Mouse (Mus musculus) G1E (cell line): Measurements from ENCODE around the gene Gsta1. TPM values are rescaled to one million over a fixed set of nuclear protein-coding genes. Genes with fewer than 3 reads are reported as not detected.

Experiments
- polyA plus RNA-seq: library from polyadenylated mRNA; stranded (reverse); fragments of >175 nt; gene quantifications from 2 replicates; pipeline ENCODE4 v1.2.3, GENCODE M21; 2012
- total RNA-seq, 2 experiments: library from RNA; stranded (forward) in 1 of 2; stranded (reverse) in 1 of 2; fragments of 200-1000 nt in 1 of 2; fragments of >200 nt in 1 of 2; fragmentation: Nextera tagmentation in 1 of 2; gene quantifications; 2 replicates each; pipeline ENCODE4 v1.2.3; 2014 to 2017

Gene Gsta1
- total and polyA plus RNA-seq, 3 experiments, result not detected

Other genes with a start within 250 kb of the Gsta1 start
- not detected in 2 replicates for gene Gcm1, start 178.7 kb upstream of the Gsta1 start, total RNA-seq (2014; fragmentation: Nextera tagmentation)
- gene Gcm1, start 178.7 kb upstream of the Gsta1 start, total RNA-seq (2017), result 0.05 TPM in 1 of 2 replicates, not detected in the other
- gene Gcm1, start 178.7 kb upstream of the Gsta1 start, polyA plus RNA-seq, result not detected in 2 replicates
- gene Fbxo9, start 121.6 kb upstream of the Gsta1 start, total RNA-seq (2014; fragmentation: Nextera tagmentation), result 115 and 128 TPM in 2 replicates
- gene Fbxo9, start 121.6 kb upstream of the Gsta1 start, total RNA-seq (2017), result 110 and 114 TPM in 2 replicates
- gene Fbxo9, start 121.6 kb upstream of the Gsta1 start, polyA plus RNA-seq, result 35.2 and 53.8 TPM in 2 replicates
- gene Ick, start 121.5 kb upstream of the Gsta1 start, total RNA-seq (2014; fragmentation: Nextera tagmentation), result 49.2 and 59.1 TPM in 2 replicates
- 14.9 and 17.1 TPM in 2 replicates for gene Ick, start 121.5 kb upstream of the Gsta1 start, total RNA-seq (2017)
- gene Ick, start 121.5 kb upstream of the Gsta1 start, polyA plus RNA-seq, result 18.8 and 20.5 TPM in 2 replicates
- 3.6 and 6.8 TPM in 2 replicates for gene Gsta4, start 47.9 kb upstream of the Gsta1 start, total RNA-seq (2014; fragmentation: Nextera tagmentation)
- gene Gsta4, start 47.9 kb upstream of the Gsta1 start, total RNA-seq (2017), result 3.2 and 4.5 TPM in 2 replicates
- 1.3 and 1.4 TPM in 2 replicates for gene Gsta4, start 47.9 kb upstream of the Gsta1 start, polyA plus RNA-seq
- not detected in 2 replicates for gene Gm3776, start 26.5 kb downstream of the Gsta1 start, total RNA-seq (2014; fragmentation: Nextera tagmentation)
- not detected in 2 replicates for gene Gm3776, start 26.5 kb downstream of the Gsta1 start, total RNA-seq (2017)
- gene Gm3776, start 26.5 kb downstream of the Gsta1 start, polyA plus RNA-seq, result not detected in 2 replicates
- not detected in 2 replicates for gene Gm10639, start 59.3 kb downstream of the Gsta1 start, total RNA-seq (2014; fragmentation: Nextera tagmentation)
- gene Gm10639, start 59.3 kb downstream of the Gsta1 start, total RNA-seq (2017), result not detected in 2 replicates
- gene Gm10639, start 59.3 kb downstream of the Gsta1 start, polyA plus RNA-seq, result not detected in 2 replicates
- not detected in 2 replicates for gene Omt2a, start 84.1 kb downstream of the Gsta1 start, total RNA-seq (2014; fragmentation: Nextera tagmentation)
- 0.11 TPM in 1 of 2 replicates, not detected in the other for gene Omt2a, start 84.1 kb downstream of the Gsta1 start, total RNA-seq (2017)
- gene Omt2a, start 84.1 kb downstream of the Gsta1 start, polyA plus RNA-seq, result not detected in 2 replicates
- not detected in 2 replicates for gene Omt2b, start 96.9 kb downstream of the Gsta1 start, total RNA-seq (2014; fragmentation: Nextera tagmentation)
- not detected in 2 replicates for gene Omt2b, start 96.9 kb downstream of the Gsta1 start, total RNA-seq (2017)
- 0.04 TPM in 1 of 2 replicates, not detected in the other for gene Omt2b, start 96.9 kb downstream of the Gsta1 start, polyA plus RNA-seq
- not detected in 2 replicates for gene Gsta2, start 125.1 kb downstream of the Gsta1 start, total RNA-seq (2014; fragmentation: Nextera tagmentation)
- gene Gsta2, start 125.1 kb downstream of the Gsta1 start, total RNA-seq (2017), result not detected in 2 replicates
- not detected in 2 replicates for gene Gsta2, start 125.1 kb downstream of the Gsta1 start, polyA plus RNA-seq
- gene Dppa5a, start 137.5 kb downstream of the Gsta1 start, total RNA-seq (2014; fragmentation: Nextera tagmentation), result not detected in 2 replicates
- not detected in 2 replicates for gene Dppa5a, start 137.5 kb downstream of the Gsta1 start, total RNA-seq (2017)
- not detected in 2 replicates for gene Dppa5a, start 137.5 kb downstream of the Gsta1 start, polyA plus RNA-seq
- gene Ooep, start 148.1 kb downstream of the Gsta1 start, total RNA-seq (2014; fragmentation: Nextera tagmentation), result not detected in 2 replicates
- 0.06 TPM in 1 of 2 replicates, not detected in the other for gene Ooep, start 148.1 kb downstream of the Gsta1 start, total RNA-seq (2017)
- gene Ooep, start 148.1 kb downstream of the Gsta1 start, polyA plus RNA-seq, result not detected in 2 replicates
- gene Ddx43, start 165.1 kb downstream of the Gsta1 start, total RNA-seq (2014; fragmentation: Nextera tagmentation), result not detected in 2 replicates
- gene Ddx43, start 165.1 kb downstream of the Gsta1 start, total RNA-seq (2017), result 0.05 TPM in 1 of 2 replicates, not detected in the other
- gene Ddx43, start 165.1 kb downstream of the Gsta1 start, polyA plus RNA-seq, result not detected in 2 replicates
- not detected in 2 replicates for gene Cgas, start 212.6 kb downstream of the Gsta1 start, total RNA-seq (2014; fragmentation: Nextera tagmentation)
- 0.12 and 0.16 TPM in 2 replicates for gene Cgas, start 212.6 kb downstream of the Gsta1 start, total RNA-seq (2017)
- 0.02 TPM in 1 of 2 replicates, not detected in the other for gene Cgas, start 212.6 kb downstream of the Gsta1 start, polyA plus RNA-seq
- 39.3 and 41.4 TPM in 2 replicates for gene Mto1, start 217.6 kb downstream of the Gsta1 start, total RNA-seq (2014; fragmentation: Nextera tagmentation)
- gene Mto1, start 217.6 kb downstream of the Gsta1 start, total RNA-seq (2017), result 35.1 and 35.5 TPM in 2 replicates
- 13.7 and 18.3 TPM in 2 replicates for gene Mto1, start 217.6 kb downstream of the Gsta1 start, polyA plus RNA-seq
- gene Gm17324, start 218.1 kb downstream of the Gsta1 start, total RNA-seq (2014; fragmentation: Nextera tagmentation), result not detected in 2 replicates
- gene Gm17324, start 218.1 kb downstream of the Gsta1 start, total RNA-seq (2017), result 0.35 TPM in 1 of 2 replicates, not detected in the other
- 0.08 TPM in 1 of 2 replicates, not detected in the other for gene Gm17324, start 218.1 kb downstream of the Gsta1 start, polyA plus RNA-seq